Mouse (Mus musculus) embryo, embryonic 11 days (tissue): Measurements from ENCODE around the gene Serpina3f.
A peak's percentile ranks its signal among the peaks of the same experiment; 100 is the strongest.
"Not testable (repeated sequence)": the region's sequence is repeated elsewhere in the genome, so short reads cannot be mapped to it uniquely, and the experiment has no call there.

Source experiments
- DNase-seq: peaks from one replicate; pipeline ENCODE4 v3.0.0-alpha.2; 2015

The Serpina3f gene

GRCm38 (mm10) chr12:104214445-104214753, at the start of gene Serpina3f:
Gene Serpina3f (plus strand): TSS chr12:104214544.
- no peak for DNase-seq

GRCm38 (mm10) chr12:104174747-104175146, 39.6 kb upstream of the Serpina3f start:
- peak; percentile 7 for DNase-seq

GRCm38 (mm10) chr12:104175636-104176035, 38.7 kb upstream of the Serpina3f start:
- DNase-seq = no peak

- no peak for DNase-seq
Observed at GRCm38 (mm10) chr12:104178577-104178976, 35.8 kb upstream of the Serpina3f start.

- no peak for DNase-seq
Observed at GRCm38 (mm10) chr12:104178987-104179386, 35.4 kb upstream of the Serpina3f start.

- DNase-seq = no peak
Observed at GRCm38 (mm10) chr12:104185046-104185445, 29.3 kb upstream of the Serpina3f start.

GRCm38 (mm10) chr12:104186041-104186581, 28.2 kb upstream of the Serpina3f start:
- no peak for DNase-seq

- DNase-seq = no peak
Observed at GRCm38 (mm10) chr12:104189246-104189645, 25.1 kb upstream of the Serpina3f start.

- DNase-seq = no peak
Observed at GRCm38 (mm10) chr12:104190852-104191251, 23.5 kb upstream of the Serpina3f start.

GRCm38 (mm10) chr12:104209149-104209548, 5.2 kb upstream of the Serpina3f start:
- DNase-seq = no peak

GRCm38 (mm10) chr12:104209802-104210201, 4.5 kb upstream of the Serpina3f start:
- DNase-seq = no peak

GRCm38 (mm10) chr12:104213689-104214444, 477 bp upstream of the Serpina3f start:
- peak; percentile 6 for DNase-seq

GRCm38 (mm10) chr12:104215249-104215648, 905 bp downstream of the Serpina3f start:
- no peak for DNase-seq

- no peak for DNase-seq
Observed at GRCm38 (mm10) chr12:104221616-104222015, 7.3 kb downstream of the Serpina3f start.

GRCm38 (mm10) chr12:104223690-104224089, 9.3 kb downstream of the Serpina3f start:
- no peak for DNase-seq

- no peak for DNase-seq
Observed at GRCm38 (mm10) chr12:104224598-104225300, 10.4 kb downstream of the Serpina3f start.

GRCm38 (mm10) chr12:104230762-104231161, 16.4 kb downstream of the Serpina3f start:
- DNase-seq = no peak

GRCm38 (mm10) chr12:104235915-104236314, 21.6 kb downstream of the Serpina3f start, which contains the start of gene Serpina3g:
Gene Serpina3g (plus strand): TSS chr12:104236245.
- DNase-seq = no peak

- DNase-seq = not testable (repeated sequence)
Observed at GRCm38 (mm10) chr12:104238048-104238447, 23.7 kb downstream of the Serpina3f start.

- DNase-seq = no peak
Observed at GRCm38 (mm10) chr12:104243307-104243706, 29.0 kb downstream of the Serpina3f start.

- DNase-seq = peak; percentile 24
Observed at GRCm38 (mm10) chr12:104245092-104245491, 30.7 kb downstream of the Serpina3f start.

- no peak for DNase-seq
Observed at GRCm38 (mm10) chr12:104245595-104245994, 31.3 kb downstream of the Serpina3f start.

GRCm38 (mm10) chr12:104247553-104248002, 33.2 kb downstream of the Serpina3f start:
- DNase-seq = peak; percentile 34

- DNase-seq = no peak
Observed at GRCm38 (mm10) chr12:104248231-104248630, 33.9 kb downstream of the Serpina3f start.
